Mouse (Mus musculus): Measurements from ENCODE around the gene Hcrtr2. TPM values are rescaled to one million over a fixed set of nuclear protein-coding genes. Genes with fewer than 3 reads are reported as not detected.

Hcrtr2 gene
- 8.4 and 10.2 TPM in 2 replicates for polyA plus RNA-seq (2015; fragmentation: Nextera tagmentation; extraction: Ambion mirVana)

GRCm38 (mm10) chr9:76323756-76324155 lies at the start of gene Hcrtr2:
Hcrtr2 (minus strand) TSS chr9:76323856.

GRCm38 (mm10) chr9:76213557-76213956 lies 110.1 kb downstream of the Hcrtr2 start, which contains the start of gene Gfral:
Gfral (minus strand) TSS chr9:76213657.

Other genes with a start within 250 kb of the Hcrtr2 start
- gene Gfral, start 110.2 kb downstream of the Hcrtr2 start, polyA plus RNA-seq (2015; fragmentation: Nextera tagmentation; extraction: Ambion mirVana) = not detected in 2 replicates
- 0.08 and 0.11 TPM in 2 replicates for gene Fam83b, start 243.3 kb upstream of the Hcrtr2 start, polyA plus RNA-seq (2015; fragmentation: Nextera tagmentation; extraction: Ambion mirVana)